Mouse (Mus musculus) hindbrain, embryonic 15.5 days (tissue): ENCODE results near the gene Eaf2. TPM values are rescaled to one million over a fixed set of nuclear protein-coding genes. Genes with fewer than 3 reads are reported as not detected.

Experiments used
- ATAC-seq: fragments of 200-750 bp; cut with Nextera tagmentation; 2 replicates; pipeline ENCODE4 v1.8.0; 2017; ENCODE audit warnings: low read depth, moderate number of reproducible peaks, moderate TSS enrichment; ENCODE audit not compliant: low FRiP score
- H3K27ac ChIP-seq: fragments of 300-500 bp; sonication (generic); replicated peaks from 2 replicates; pipeline ENCODE4 v1.5.1; 2015; ENCODE audit warnings: mild to moderate bottlenecking, inconsistent platforms
- H3K27me3 ChIP-seq: fragments of 300-500 bp; sonication (generic); 2 replicates; pipeline ENCODE4 v1.6.1; 2015; ENCODE audit warnings: control low read depth, inconsistent platforms
- H3K36me3 ChIP-seq: fragments of 300-500 bp; sonication (generic); 2 replicates; pipeline ENCODE4 v1.6.1; 2015; ENCODE audit warnings: control low read depth, inconsistent platforms
- H3K4me1 ChIP-seq: fragments of 300-500 bp; sonication (generic); replicated peaks from 2 replicates; pipeline ENCODE4 v1.6.1; 2015; ENCODE audit warnings: control low read depth, inconsistent platforms
- H3K4me2 ChIP-seq: fragments of 300-500 bp; sonication (generic); 2 replicates; pipeline ENCODE4 v1.6.1; 2015; ENCODE audit warnings: moderate library complexity, mild to moderate bottlenecking, inconsistent platforms
- H3K4me3 ChIP-seq: fragments of 300-500 bp; sonication (generic); 2 replicates; pipeline ENCODE4 v1.5.1; 2015; ENCODE audit warnings: mild to moderate bottlenecking, inconsistent platforms
- H3K9ac ChIP-seq: fragments of 300-500 bp; sonication (generic); 2 replicates; pipeline ENCODE4 v1.6.1; 2015; ENCODE audit warnings: inconsistent platforms
- H3K9me3 ChIP-seq: fragments of 300-500 bp; sonication (generic); 2 replicates; pipeline ENCODE4 v1.6.1; 2016; ENCODE audit warnings: control low read depth, inconsistent platforms
- WGBS: fragments of 180-500 bp; shearing (Covaris S2); methylation state at CpG from one replicate; pipeline ENCODE4 v1.1.7; 2015; 5-methylcytosine and 5-hydroxymethylcytosine counted together
- polyA plus RNA-seq: library from polyadenylated mRNA; unstranded; fragments of >200 nt; fragmentation: Nextera tagmentation; extraction: Ambion mirVana; gene quantifications from 2 replicates; pipeline ENCODE4 v1.2.1, GENCODE M21; 2015

The Eaf2 gene
- polyA plus RNA-seq, 1 experiment from 2014 or later = 0.54 TPM

GRCm38 (mm10) chr16:36794976-36795375, 79.8 kb downstream of the Eaf2 start:
- Histone ChIP-seq H3K4me2 (no peak overlapping the region), H3K36me3 (no peaks in the 10 kb centered on the region), H3K9me3 (no peaks in the 10 kb centered on the region), H3K27ac (no peak overlapping the region), H3K4me3 (no peak overlapping the region), H3K4me1 (no peaks in the 10 kb centered on the region), H3K27me3 (no peaks in the 10 kb centered on the region), H3K9ac (no peak overlapping the region)
- no peak for ATAC-seq
- WGBS = 92% methylated on average over 2 of the region's 2 CpGs

- Histone ChIP-seq H3K4me3 (no peak overlapping the region), H3K36me3 (no peaks in the 10 kb centered on the region), H3K9ac (no peak overlapping the region), H3K4me1 (no peaks in the 10 kb centered on the region), H3K9me3 (no peaks in the 10 kb centered on the region), H3K4me2 (no peak overlapping the region), H3K27ac (no peak overlapping the region), H3K27me3 (no peaks in the 10 kb centered on the region)
- no peak for ATAC-seq
- 94% methylated on average over 4 of the region's 4 CpGs for WGBS
Observed at GRCm38 (mm10) chr16:36790166-36790565, 84.6 kb downstream of the Eaf2 start.

- Histone ChIP-seq H3K27ac (no peak overlapping the region), H3K9me3 (no peaks in the 10 kb centered on the region), H3K27me3 (no peaks in the 10 kb centered on the region), H3K36me3 (no peaks in the 10 kb centered on the region), H3K9ac (no peak overlapping the region), H3K4me3 (no peak overlapping the region), H3K4me1 (no peaks in the 10 kb centered on the region), H3K4me2 (no peak overlapping the region)
- no peak for ATAC-seq
- 94% methylated on average over 7 of the region's 7 CpGs for WGBS
Observed at GRCm38 (mm10) chr16:36786466-36786865, 88.3 kb downstream of the Eaf2 start.

- H3K27me3 ChIP-seq = no peaks in the 10 kb centered on the region
- peak within 1 kb of the TSS; percentile 16 for H3K4me2 ChIP-seq
- peak within 1 kb of the TSS; percentile 63 for H3K27ac ChIP-seq
- peak; percentile 89 for ATAC-seq
- no peaks in the 10 kb centered on the region for H3K36me3 ChIP-seq
- H3K9ac ChIP-seq = no peak within 1 kb of the TSS
- H3K4me3 ChIP-seq = peak within 1 kb of the TSS; percentile 20
- no peaks in the 10 kb centered on the region for H3K4me1 ChIP-seq
- H3K9me3 ChIP-seq = no peaks in the 10 kb centered on the region
- 66% methylated on average over 10 of the region's 10 CpGs for WGBS
Observed at GRCm38 (mm10) chr16:36784594-36785313, 90.0 kb downstream of the Eaf2 start, which contains the start of gene Slc15a2. Gene Slc15a2, minus strand, starts transcription at chr16:36784962.

GRCm38 (mm10) chr16:36784146-36784545, 90.7 kb downstream of the Eaf2 start:
- Histone ChIP-seq H3K36me3 (no peaks in the 10 kb centered on the region), H3K9me3 (no peaks in the 10 kb centered on the region), H3K4me3 (peak overlapping the region; percentile 20), H3K4me2 (peak overlapping the region; percentile 16), H3K9ac (no peak overlapping the region), H3K27ac (peak overlapping the region; percentile 63), H3K27me3 (no peaks in the 10 kb centered on the region), H3K4me1 (no peaks in the 10 kb centered on the region)
- 80% methylated on average over 2 of the region's 2 CpGs for WGBS
- 0 out of 2 replicates have a peak, but pooled peaks have one; percentile 23 for ATAC-seq

GRCm38 (mm10) chr16:36775658-36776057, 99.1 kb downstream of the Eaf2 start:
- ATAC-seq = no peak
- WGBS = 68% methylated on average over 6 of the region's 6 CpGs
- H3K4me3 ChIP-seq = no peak overlapping the region

GRCm38 (mm10) chr16:36772996-36773395, 101.8 kb downstream of the Eaf2 start:
- Histone ChIP-seq H3K27me3 (no peaks in the 10 kb centered on the region), H3K36me3 (no peaks in the 10 kb centered on the region), H3K4me3 (no peak overlapping the region), H3K9me3 (no peaks in the 10 kb centered on the region), H3K27ac (no peak overlapping the region), H3K4me2 (no peak overlapping the region), H3K9ac (no peak overlapping the region), H3K4me1 (no peaks in the 10 kb centered on the region)
- ATAC-seq = no peak
- 91% methylated on average over 5 of the region's 5 CpGs for WGBS

More at GRCm38 (mm10) chr16:36775658-36776057, 99.1 kb downstream of the Eaf2 start:
- Histone ChIP-seq H3K9me3 (no peaks in the 10 kb centered on the region), H3K27me3 (no peaks in the 10 kb centered on the region), H3K4me1 (no peaks in the 10 kb centered on the region), H3K27ac (no peak overlapping the region), H3K9ac (no peak overlapping the region), H3K4me2 (no peak overlapping the region), H3K36me3 (no peaks in the 10 kb centered on the region)

GRCm38 (mm10) chr16:36771703-36772102, 103.1 kb downstream of the Eaf2 start:
- Histone ChIP-seq H3K9ac (no peak overlapping the region), H3K4me1 (no peaks in the 10 kb centered on the region), H3K4me3 (no peak overlapping the region), H3K4me2 (no peak overlapping the region), H3K27me3 (no peaks in the 10 kb centered on the region), H3K36me3 (no peaks in the 10 kb centered on the region), H3K9me3 (no peaks in the 10 kb centered on the region), H3K27ac (no peak overlapping the region)
- 96% methylated on average over 3 of the region's 3 CpGs for WGBS
- ATAC-seq = no peak

GRCm38 (mm10) chr16:36771244-36771643, 103.6 kb downstream of the Eaf2 start:
- no peak for ATAC-seq
- H3K9me3 ChIP-seq = no peaks in the 10 kb centered on the region
- H3K27me3 ChIP-seq = no peaks in the 10 kb centered on the region

GRCm38 (mm10) chr16:36770830-36771229, 104.0 kb downstream of the Eaf2 start:
- H3K27ac ChIP-seq = no peak overlapping the region
- H3K36me3 ChIP-seq = no peaks in the 10 kb centered on the region
- H3K4me1 ChIP-seq = no peaks in the 10 kb centered on the region
- 62% methylated on average over 4 of the region's 4 CpGs for WGBS
- no peaks in the 10 kb centered on the region for H3K9me3 ChIP-seq
- no peak for ATAC-seq
- no peaks in the 10 kb centered on the region for H3K27me3 ChIP-seq
- no peak overlapping the region for H3K4me3 ChIP-seq
- no peak overlapping the region for H3K4me2 ChIP-seq
- no peak overlapping the region for H3K9ac ChIP-seq

More at GRCm38 (mm10) chr16:36771244-36771643, 103.6 kb downstream of the Eaf2 start:
- 88% methylated on average over 2 of the region's 2 CpGs for WGBS
- Histone ChIP-seq H3K27ac (no peak overlapping the region), H3K4me2 (no peak overlapping the region), H3K36me3 (no peaks in the 10 kb centered on the region), H3K9ac (no peak overlapping the region), H3K4me1 (no peaks in the 10 kb centered on the region), H3K4me3 (no peak overlapping the region)

- Histone ChIP-seq H3K9me3 (no peaks in the 10 kb centered on the region), H3K9ac (no peak overlapping the region), H3K4me3 (no peak overlapping the region), H3K27ac (no peak overlapping the region), H3K27me3 (no peaks in the 10 kb centered on the region), H3K4me2 (no peak overlapping the region), H3K36me3 (no peaks in the 10 kb centered on the region), H3K4me1 (no peaks in the 10 kb centered on the region)
- ATAC-seq = no peak
- WGBS = 84% methylated on average over 9 of the region's 13 CpGs
Observed at GRCm38 (mm10) chr16:36770191-36770771, 104.5 kb downstream of the Eaf2 start.

- Histone ChIP-seq H3K9ac (no peak overlapping the region), H3K9me3 (no peaks in the 10 kb centered on the region), H3K27me3 (no peaks in the 10 kb centered on the region), H3K4me3 (no peak overlapping the region), H3K4me1 (no peaks in the 10 kb centered on the region), H3K4me2 (no peak overlapping the region), H3K27ac (no peak overlapping the region), H3K36me3 (no peaks in the 10 kb centered on the region)
- ATAC-seq = no peak
- 96% methylated on average over 3 of the region's 3 CpGs for WGBS
Observed at GRCm38 (mm10) chr16:36751979-36752378, 122.8 kb downstream of the Eaf2 start.
